Mouse (Mus musculus) spleen, adult 2 months (tissue): ENCODE results near the gene Irx6. TPM values are rescaled to one million over a fixed set of nuclear protein-coding genes. Genes with fewer than 3 reads are reported as not detected.

Experiments
- DNase-seq, 2 experiments: peaks; one replicate each; pipeline versions ENCODE4 v3.0.0 to v3.0.0-alpha.2; 2012 to 2021; ENCODE audit warnings: low spot score in 2 of 2, low read depth in 1 of 2
- H3K27ac ChIP-seq: fragments of 200-500 bp; 2 replicates; pipeline ENCODE4 v1.5.1; 2012; ENCODE audit warnings: low read length, inconsistent platforms; ENCODE audit not compliant: insufficient read depth
- H3K27me3 ChIP-seq: fragments of 200-500 bp; 2 replicates; pipeline ENCODE4 v1.6.1; 2012; ENCODE audit warnings: mild to moderate bottlenecking, moderate library complexity, low read length, inconsistent platforms; ENCODE audit not compliant: control insufficient read depth, insufficient read depth
- H3K36me3 ChIP-seq: fragments of 200-500 bp; 2 replicates; pipeline ENCODE4 v1.6.1; 2012; ENCODE audit warnings: mild to moderate bottlenecking, low read length, inconsistent platforms; ENCODE audit not compliant: control insufficient read depth, insufficient read depth
- H3K4me1 ChIP-seq: fragments of 200-500 bp; 2 replicates; pipeline ENCODE4 v1.6.1; 2011; ENCODE audit warnings: inconsistent platforms; ENCODE audit not compliant: control insufficient read depth, insufficient read depth, insufficient read length
- H3K4me3 ChIP-seq: fragments of 200-500 bp; 2 replicates; pipeline ENCODE4 v1.5.1; 2011; ENCODE audit warnings: mild to moderate bottlenecking, inconsistent platforms; ENCODE audit not compliant: insufficient read depth, insufficient read length; ENCODE audit errors: extremely low read depth
- CTCF ChIP-seq: fragments of 200-500 bp; IDR thresholded peaks from 2 replicates; pipeline ENCODE4 v1.5.1; 2011; ENCODE audit warnings: mild to moderate bottlenecking, inconsistent platforms; ENCODE audit not compliant: insufficient read depth, insufficient read length, insufficient replicate concordance; ENCODE audit errors: extremely low read depth
- POLR2A ChIP-seq: fragments of 200-500 bp; IDR thresholded peaks from 2 replicates; pipeline ENCODE4 v1.6.1; 2011; ENCODE audit warnings: low read depth, low read length, inconsistent platforms
- WGBS: fragments of 180-500 bp; shearing (Covaris S2); methylation state at CpG from one replicate; pipeline ENCODE4 v1.1.7; 2018; 5-methylcytosine and 5-hydroxymethylcytosine counted together
- polyA plus RNA-seq: library from polyadenylated mRNA; depleted of rRNA; stranded (reverse); fragments of >200 nt; gene quantifications from 2 replicates; pipeline ENCODE4 v1.2.3, GENCODE M21; 2012; rRNA removed

Irx6 gene
- polyA plus RNA-seq, 1 experiment, result not detected

GRCm38 (mm10) chr8:92721266-92721935 is 47.3 kb downstream of the Irx6 start:
- Histone ChIP-seq H3K4me3 (no peak overlapping the region), H3K4me1 (no peaks in the 10 kb centered on the region), H3K27me3 (no peaks in the 10 kb centered on the region), H3K27ac (no peak overlapping the region), H3K36me3 (no peaks in the 10 kb centered on the region)
- TF ChIP-seq CTCF, result no peak
- no peak for TF ChIP-seq POLR2A
- WGBS, result 26% methylated on average over 12 of the region's 12 CpGs
- DNase-seq, result no peak

GRCm38 (mm10) chr8:92721936-92722321 is 47.8 kb downstream of the Irx6 start:
- TF ChIP-seq POLR2A (no peak), CTCF (no peak)
- no peak overlapping the region for H3K4me3 ChIP-seq
- no peak for DNase-seq
- H3K27ac ChIP-seq, result no peak overlapping the region
- H3K36me3 ChIP-seq, result no peaks in the 10 kb centered on the region
- H3K4me1 ChIP-seq, result no peaks in the 10 kb centered on the region
- H3K27me3 ChIP-seq, result no peaks in the 10 kb centered on the region
- 74% methylated on average over 8 of the region's 8 CpGs for WGBS

GRCm38 (mm10) chr8:92723320-92723719 is 49.2 kb downstream of the Irx6 start:
- 79% methylated on average over 6 of the region's 6 CpGs for WGBS

GRCm38 (mm10) chr8:92723947-92724346 is 49.9 kb downstream of the Irx6 start:
- Histone ChIP-seq H3K27me3 (no peaks in the 10 kb centered on the region), H3K27ac (no peak overlapping the region), H3K4me3 (no peak overlapping the region), H3K36me3 (no peaks in the 10 kb centered on the region), H3K4me1 (no peaks in the 10 kb centered on the region)
- no peak for DNase-seq
- WGBS, result 50% methylated on average over 7 of the region's 7 CpGs
- no peak for TF ChIP-seq POLR2A
- TF ChIP-seq CTCF, result no peak

More at GRCm38 (mm10) chr8:92723320-92723719, 49.2 kb downstream of the Irx6 start:
- H3K4me3 ChIP-seq, result no peak overlapping the region
- no peaks in the 10 kb centered on the region for H3K4me1 ChIP-seq
- TF ChIP-seq CTCF, result no peak
- TF ChIP-seq POLR2A, result no peak
- no peak overlapping the region for H3K27ac ChIP-seq
- H3K27me3 ChIP-seq, result no peaks in the 10 kb centered on the region
- no peak for DNase-seq
- no peaks in the 10 kb centered on the region for H3K36me3 ChIP-seq

GRCm38 (mm10) chr8:92724359-92724758 is 50.3 kb downstream of the Irx6 start:
- no peak for DNase-seq
- Histone ChIP-seq H3K27me3 (no peaks in the 10 kb centered on the region), H3K27ac (no peak overlapping the region), H3K4me1 (no peaks in the 10 kb centered on the region), H3K36me3 (no peaks in the 10 kb centered on the region), H3K4me3 (no peak overlapping the region)
- WGBS, result 73% methylated on average over 8 of the region's 8 CpGs
- no peak for TF ChIP-seq CTCF
- no peak for TF ChIP-seq POLR2A

Other genes with a start within 250 kb of the Irx6 start
- gene Mmp2, start 153.0 kb downstream of the Irx6 start, polyA plus RNA-seq, result 14.2 and 18.3 TPM in 2 replicates
- gene Lpcat2, start 181.1 kb downstream of the Irx6 start, polyA plus RNA-seq, result 9.2 and 11.2 TPM in 2 replicates
- 0.14 and 0.49 TPM in 2 replicates for gene Capns2, start 227.1 kb downstream of the Irx6 start, polyA plus RNA-seq